Mouse (Mus musculus) right cerebral cortex, postnatal 36 days (tissue): ENCODE results near the gene Chd2.

ENCODE experiments used
- DNase-seq, 2 experiments: peaks; one replicate each; pipeline ENCODE4 v3.0.0; 2022; ENCODE audit warnings: low spot score in 2 of 2, mixed read lengths in 1 of 2

Chd2 gene

GRCm38 (mm10) chr7:73411523-73411922, 130.1 kb downstream of the Chd2 start:
- no peak for DNase-seq

GRCm38 (mm10) chr7:73405550-73405949, 136.1 kb downstream of the Chd2 start:
- DNase-seq = no peak

GRCm38 (mm10) chr7:73403538-73403937, 138.1 kb downstream of the Chd2 start:
- no peak for DNase-seq

- DNase-seq = no peak
These were observed 139.0 kb downstream of the Chd2 start for GRCm38 (mm10) chr7:73402671-73403070.

- no peak for DNase-seq
These were observed 139.5 kb downstream of the Chd2 start for GRCm38 (mm10) chr7:73402106-73402505.

GRCm38 (mm10) chr7:73400051-73400916, 141.3 kb downstream of the Chd2 start:
- no peak for DNase-seq

GRCm38 (mm10) chr7:73399501-73400044, 142.1 kb downstream of the Chd2 start:
- DNase-seq = no peak

- no peak for DNase-seq
These were observed 142.7 kb downstream of the Chd2 start for GRCm38 (mm10) chr7:73398806-73399442.

- no peak for DNase-seq
These were observed 143.3 kb downstream of the Chd2 start for GRCm38 (mm10) chr7:73398319-73398718.

GRCm38 (mm10) chr7:73394013-73394409, 147.6 kb downstream of the Chd2 start:
- no peak for DNase-seq

GRCm38 (mm10) chr7:73393307-73394012, 148.2 kb downstream of the Chd2 start:
- DNase-seq = no peak

- no peak for DNase-seq
These were observed 149.3 kb downstream of the Chd2 start for GRCm38 (mm10) chr7:73392359-73392758.

GRCm38 (mm10) chr7:73391518-73392321, 149.9 kb downstream of the Chd2 start:
- no peak for DNase-seq

- DNase-seq = peak in 1 of 2 experiments; percentile 64
These were observed 150.6 kb downstream of the Chd2 start for GRCm38 (mm10) chr7:73391002-73391517.

- no peak for DNase-seq
These were observed 151.1 kb downstream of the Chd2 start for GRCm38 (mm10) chr7:73390426-73391001.

GRCm38 (mm10) chr7:73389871-73390294, 151.7 kb downstream of the Chd2 start:
- DNase-seq = no peak

- no peak for DNase-seq
These were observed 152.2 kb downstream of the Chd2 start for GRCm38 (mm10) chr7:73389419-73389818.

- DNase-seq = no peak
These were observed 152.8 kb downstream of the Chd2 start for GRCm38 (mm10) chr7:73388866-73389265.

- DNase-seq = no peak
These were observed 158.8 kb downstream of the Chd2 start for GRCm38 (mm10) chr7:73382843-73383242.

- DNase-seq = no peak
These were observed 163.6 kb downstream of the Chd2 start for GRCm38 (mm10) chr7:73378034-73378433.

GRCm38 (mm10) chr7:73377307-73377706, 164.3 kb downstream of the Chd2 start:
- no peak for DNase-seq
